Mouse (Mus musculus) erythroblast, adult 5-6 weeks (primary cell): Measurements from ENCODE around the gene Gsg1l. TPM values are rescaled to one million over a fixed set of nuclear protein-coding genes. Genes with fewer than 3 reads are reported as not detected.

ENCODE experiments used
- ATAC-seq: replicated peaks from 2 replicates; pipeline ENCODE4 v1.8.0; 2016; ENCODE audit warnings: moderate number of reproducible peaks, mild to moderate bottlenecking, moderate TSS enrichment, inconsistent platforms; ENCODE audit not compliant: poor library complexity, low FRiP score, severe bottlenecking
- total RNA-seq, 2 experiments: library from RNA; stranded (forward) in 1 of 2; stranded (reverse) in 1 of 2; fragments of 150-400 nt in 1 of 2; fragments of 200-764, 138-1000 nt in 1 of 2; gene quantifications; 2 replicates each; pipeline versions ENCODE4 v1.2.3 to v1.2.4; 2015 to 2017; ENCODE audit warnings: low replicate concordance in 2 of 2

The Gsg1l gene
- total RNA-seq, 2 experiments from 2014 or later: not detected

- no peak for ATAC-seq
Observed at GRCm38 (mm10) chr7:126038366-126039246, 43.6 kb downstream of the Gsg1l start.

GRCm38 (mm10) chr7:126035332-126035731 is 46.9 kb downstream of the Gsg1l start:
- no peak for ATAC-seq

- ATAC-seq: no peak
Observed at GRCm38 (mm10) chr7:126032776-126033209, 49.4 kb downstream of the Gsg1l start.

- no peak for ATAC-seq
Observed at GRCm38 (mm10) chr7:126032365-126032755, 49.9 kb downstream of the Gsg1l start.

- ATAC-seq: no peak
Observed at GRCm38 (mm10) chr7:126031598-126032364, 50.4 kb downstream of the Gsg1l start.

GRCm38 (mm10) chr7:126027410-126027809 is 54.8 kb downstream of the Gsg1l start:
- ATAC-seq: no peak

GRCm38 (mm10) chr7:126026600-126026999 is 55.6 kb downstream of the Gsg1l start:
- ATAC-seq: no peak

- no peak for ATAC-seq
Observed at GRCm38 (mm10) chr7:126019966-126020365, 62.2 kb downstream of the Gsg1l start.

- ATAC-seq: no peak
Observed at GRCm38 (mm10) chr7:126019321-126019720, 62.9 kb downstream of the Gsg1l start.

- no peak for ATAC-seq
Observed at GRCm38 (mm10) chr7:126017455-126017854, 64.8 kb downstream of the Gsg1l start.

DNA sequence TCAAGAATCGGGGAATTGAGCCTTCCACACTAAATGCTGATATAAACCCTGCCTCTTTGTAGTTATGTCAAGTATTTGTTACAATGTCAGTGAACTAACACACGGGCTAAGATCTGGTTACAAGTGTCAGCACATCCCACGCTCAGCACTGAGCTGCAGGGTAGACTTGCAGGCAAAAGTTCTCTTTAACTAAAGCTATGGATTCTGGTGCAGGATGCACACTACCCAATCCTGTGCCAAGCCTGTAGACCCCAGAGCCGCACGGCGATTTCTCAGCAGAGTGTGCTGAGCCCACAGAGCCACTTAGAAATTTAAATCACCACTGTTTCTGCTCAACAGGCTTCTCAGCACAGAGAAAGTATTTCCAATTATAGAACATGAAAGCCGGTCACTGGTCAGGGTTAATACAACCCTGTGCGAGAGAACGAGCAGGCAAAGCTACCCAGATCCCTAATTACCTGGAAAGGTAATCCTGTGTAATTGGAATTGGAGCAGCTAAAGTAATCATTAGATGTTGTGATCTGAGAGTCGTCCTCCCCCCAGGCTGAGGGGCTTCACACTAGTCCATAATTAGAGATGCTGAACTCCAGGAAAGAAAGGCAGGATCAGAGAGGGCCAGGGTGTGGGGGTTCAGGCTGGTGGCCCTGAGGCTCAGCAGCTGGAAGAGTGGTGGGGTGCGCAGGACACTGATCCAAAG is 69.7 kb downstream of the Gsg1l start:
- ATAC-seq: no peak

DNA sequence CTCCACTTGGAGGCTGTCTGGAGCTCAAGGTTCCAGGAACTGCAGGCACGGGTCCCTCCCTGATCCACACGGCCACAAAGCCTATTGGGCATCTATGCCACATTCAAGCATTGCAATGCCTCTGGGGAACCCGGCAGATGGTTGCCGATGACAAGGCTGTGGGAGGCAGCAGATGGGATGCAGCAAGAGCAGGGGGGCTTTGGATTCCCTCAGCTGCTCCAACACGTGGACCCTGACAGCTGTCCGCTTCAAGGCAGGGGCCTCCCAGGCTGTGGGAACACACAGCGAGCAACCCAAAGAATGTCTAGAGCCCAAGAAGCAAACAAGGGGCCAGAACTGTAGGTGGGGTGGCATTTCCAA is 73.4 kb downstream of the Gsg1l start:
- ATAC-seq: no peak

DNA sequence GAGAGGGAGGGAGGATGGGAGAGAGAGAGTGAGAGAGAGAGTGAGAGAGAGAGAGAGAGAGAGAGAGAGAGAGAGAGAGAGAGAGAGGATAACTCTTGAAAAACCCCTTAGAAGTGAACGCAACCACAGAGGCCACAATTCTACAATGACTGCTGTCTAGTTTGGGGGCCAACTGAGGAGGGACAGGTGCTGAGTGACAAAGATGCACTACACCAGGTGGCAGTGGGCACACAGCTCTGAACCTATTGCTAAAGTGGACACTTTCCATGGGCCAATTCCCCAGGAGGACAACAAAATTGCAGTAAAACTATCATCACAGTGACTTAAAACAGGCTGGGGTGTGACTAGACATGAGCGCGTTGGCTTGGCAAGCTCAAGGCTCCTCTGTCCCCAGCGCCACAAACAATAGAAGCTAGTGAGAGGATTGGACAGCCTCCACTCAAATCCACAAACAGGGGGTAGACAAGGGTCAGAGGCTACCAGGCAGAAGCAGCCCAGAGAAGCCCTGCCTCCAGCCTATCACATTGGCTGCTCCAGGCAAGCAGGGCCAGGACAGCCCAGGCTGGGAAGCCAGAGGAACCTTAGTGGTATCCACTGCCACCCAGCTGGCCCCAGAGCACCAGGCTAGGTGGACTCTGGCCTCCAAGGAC is 73.9 kb downstream of the Gsg1l start:
- no peak for ATAC-seq

GRCm38 (mm10) chr7:126007132-126007910 is 74.9 kb downstream of the Gsg1l start:
- ATAC-seq: no peak

- ATAC-seq: no peak
Observed at GRCm38 (mm10) chr7:126005274-126005673, 76.9 kb downstream of the Gsg1l start.

DNA sequence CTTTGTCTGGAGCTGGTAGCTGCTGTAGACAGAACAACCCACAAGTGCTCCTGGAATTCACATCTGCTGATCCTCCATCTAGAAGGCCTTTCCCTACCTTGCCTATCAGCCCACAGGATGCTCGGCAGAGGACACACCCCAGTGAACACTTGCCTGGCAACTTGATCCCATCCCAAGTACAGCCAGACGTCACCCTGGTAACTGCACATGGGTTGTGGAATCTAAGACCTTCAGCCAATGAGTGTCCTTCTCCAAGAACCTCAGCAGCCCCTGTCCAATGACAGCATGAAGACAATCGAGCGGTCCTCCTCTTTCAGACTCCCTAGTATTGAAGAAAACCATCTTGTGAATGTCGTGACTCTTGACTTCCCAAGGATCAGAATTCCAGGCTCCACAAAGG is 80.5 kb downstream of the Gsg1l start:
- no peak for ATAC-seq

- ATAC-seq: no peak
Observed at GRCm38 (mm10) chr7:125999921-126000320, 82.3 kb downstream of the Gsg1l start.

- no peak for ATAC-seq
Observed at GRCm38 (mm10) chr7:125996151-125996550, 86.1 kb downstream of the Gsg1l start.

DNA sequence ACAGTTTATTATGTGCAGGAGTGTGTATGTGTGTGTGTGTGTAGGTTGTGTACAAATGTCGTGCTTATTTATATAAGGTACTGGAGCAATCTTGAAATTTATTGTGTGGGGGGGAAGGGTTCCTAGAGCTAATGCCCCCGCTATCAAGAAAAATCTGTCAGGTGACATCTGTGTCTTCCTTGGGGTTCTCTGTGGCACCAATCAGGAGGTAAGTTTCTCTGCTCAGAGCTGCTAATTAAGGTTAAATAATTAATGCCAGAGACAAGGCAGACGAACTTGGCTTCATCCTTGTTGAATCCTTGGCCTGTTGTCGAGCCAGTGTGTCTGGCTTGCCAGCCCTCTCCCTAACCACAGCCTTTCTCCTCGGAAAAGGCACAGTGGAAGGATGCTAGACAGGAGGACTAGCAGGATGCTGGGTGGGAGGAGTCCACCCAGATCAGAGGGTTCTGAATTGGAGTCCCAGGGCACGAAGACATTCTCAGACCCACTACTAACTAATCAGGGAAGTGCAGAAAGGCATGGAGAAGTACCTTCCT is 89.8 kb downstream of the Gsg1l start:
- no peak for ATAC-seq
